In the genomic region with DNA sequence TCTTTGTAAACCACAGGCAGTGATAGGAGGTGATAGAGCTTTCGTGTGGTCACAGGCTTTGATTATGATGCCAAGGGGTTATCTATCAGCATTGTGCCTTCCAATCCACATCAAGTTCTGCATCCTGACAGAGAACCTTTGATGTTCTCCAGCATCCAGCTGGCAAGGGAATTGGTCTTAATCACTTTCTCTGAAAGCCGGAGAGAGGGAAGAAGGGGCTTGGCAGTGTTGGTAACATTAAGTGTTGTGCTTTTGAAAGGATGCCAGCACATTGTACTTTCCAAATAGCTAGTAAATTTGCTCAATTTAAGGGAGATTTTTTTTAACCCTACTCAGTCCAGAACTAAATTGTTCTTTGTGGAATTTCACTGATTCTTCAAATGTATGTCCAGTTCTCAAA, we compare ENCODE assay signal across 25 mouse cellular contexts. TPM values are rescaled to one million over a fixed set of nuclear protein-coding genes. Genes with fewer than 3 reads are reported as not detected.
DNase-seq lines count a peak whose midpoint lies in the region; ATAC-seq and TF ChIP-seq lines count a peak whose summit lies in the region.
"Had no signal": no experiment of that assay in that cellular context is flagged by ENCODE, and none has a peak within 500 bp of the region (broad histone marks: within the 10 kb centered on the region; RNA-seq: fewer than 3 reads in every experiment).

No protein-coding gene starts in this region.

- no peaks in the 10 kb centered on the region for H3K36me3 ChIP-seq in forebrain, embryonic 16.5 days (ENCODE audit: control insufficient read depth, insufficient read depth)
- no peaks in the 10 kb centered on the region for H3K36me3 ChIP-seq in forebrain, embryonic 13.5 days (ENCODE audit: poor library complexity, severe bottlenecking)
- H3K36me3 ChIP-seq in hindbrain, postnatal 0 days (ENCODE audit: insufficient read depth, low read length): no peaks in the 10 kb centered on the region
- no peaks in the 10 kb centered on the region for H3K36me3 ChIP-seq in hindbrain, embryonic 10.5 days
- H3K36me3 ChIP-seq in midbrain, embryonic 13.5 days: no peaks in the 10 kb centered on the region
- H3K36me3 ChIP-seq: embryonic facial prominence, embryonic 13.5 days; forebrain, embryonic 12.5 days had no signal

- H3K9ac ChIP-seq in forebrain, embryonic 16.5 days (replicated peaks; ENCODE audit: low read depth, low read length): no peak overlapping the region
- H3K9ac ChIP-seq in forebrain, embryonic 13.5 days: no peak overlapping the region
- H3K9ac ChIP-seq in hindbrain, postnatal 0 days (replicated peaks; ENCODE audit: low read length): no peak overlapping the region
- H3K9ac ChIP-seq in midbrain, embryonic 13.5 days (replicated peaks): no peak overlapping the region
- H3K9ac ChIP-seq: embryonic facial prominence, embryonic 13.5 days; forebrain, embryonic 12.5 days; hindbrain, embryonic 14.5 days had no signal

- H3K27ac ChIP-seq in forebrain, embryonic 16.5 days (ENCODE audit: low read length): no peak overlapping the region
- H3K27ac ChIP-seq in forebrain, embryonic 13.5 days: no peak overlapping the region
- no peak overlapping the region for H3K27ac ChIP-seq in hindbrain, postnatal 0 days
- no peak overlapping the region for H3K27ac ChIP-seq in hindbrain, embryonic 10.5 days
- no peak overlapping the region for H3K27ac ChIP-seq in midbrain, embryonic 13.5 days
- H3K27ac ChIP-seq: embryonic facial prominence, embryonic 13.5 days; forebrain, embryonic 12.5 days; hindbrain, embryonic 14.5 days had no signal

- TF ChIP-seq CTCF in hindbrain, postnatal 0 days (IDR thresholded peaks at IDR 0.05; ENCODE audit: low read depth): no peak

- WGBS in forebrain, embryonic 16.5 days: 19% methylated on average over 2 of the region's 2 CpGs
- WGBS in forebrain, embryonic 13.5 days: 23% methylated on average over 2 of the region's 2 CpGs
- 31% methylated on average over 2 of the region's 2 CpGs for WGBS in hindbrain, postnatal 0 days
- 56% methylated on average over 2 of the region's 2 CpGs for WGBS in hindbrain, embryonic 10.5 days
- WGBS in midbrain, embryonic 13.5 days: 52% methylated on average over 2 of the region's 2 CpGs

- H3K4me1 ChIP-seq in forebrain, embryonic 16.5 days (replicated peaks; ENCODE audit: control insufficient read depth, insufficient read depth, low read length): no peaks in the 10 kb centered on the region
- peaks cover 6% of the 10 kb centered on the region for H3K4me1 ChIP-seq in forebrain, embryonic 13.5 days
- H3K4me1 ChIP-seq in hindbrain, postnatal 0 days (ENCODE audit: insufficient read depth, low read length): no peaks in the 10 kb centered on the region
- H3K4me1 ChIP-seq in hindbrain, embryonic 10.5 days (replicated peaks): no peaks in the 10 kb centered on the region
- no peaks in the 10 kb centered on the region for H3K4me1 ChIP-seq in midbrain, embryonic 13.5 days (replicated peaks)
- H3K4me1 ChIP-seq: embryonic facial prominence, embryonic 13.5 days; forebrain, embryonic 12.5 days had no signal

- peak; percentile 63; the same call in 1 of the 2 replicates for ATAC-seq in forebrain, embryonic 16.5 days
- no peak for ATAC-seq in forebrain, embryonic 13.5 days
- no peak for ATAC-seq in hindbrain, postnatal 0 days
- ATAC-seq in midbrain, embryonic 13.5 days: no peak
- ATAC-seq: activated CD4-positive, CD25-positive, alpha-beta regulatory T cell, adult 4 months; CD4-positive, CD25-positive, alpha-beta regulatory T cell, adult 4 months; intestine, postnatal 0 days had no signal

- peak; percentile 15 for DNase-seq in hindbrain, postnatal 0 days (ENCODE audit: low spot score)
- DNase-seq in hindbrain, embryonic 10.5 days (ENCODE audit: low spot score): no peak
- peak; percentile 39 for DNase-seq in brain, adult 2 months (ENCODE audit: low read depth, low spot score)
- DNase-seq: adrenal gland, adult 8-10 months; adrenal gland, postnatal 25 days; cerebellum, adult 11 months; cerebellum, adult 2 months; cerebellum, adult 9-11 months; cerebellum, postnatal 25 days; gastrocnemius, postnatal 10 days; gastrocnemius, postnatal 36 days; kidney, adult 2 months had no signal

- H3K27me3 ChIP-seq in forebrain, embryonic 16.5 days (replicated peaks; ENCODE audit: control insufficient read depth, insufficient read depth, low read length): no peaks in the 10 kb centered on the region
- no peaks in the 10 kb centered on the region for H3K27me3 ChIP-seq in forebrain, embryonic 13.5 days
- no peaks in the 10 kb centered on the region for H3K27me3 ChIP-seq in hindbrain, postnatal 0 days (ENCODE audit: insufficient read depth, low read length)
- H3K27me3 ChIP-seq in hindbrain, embryonic 10.5 days (ENCODE audit: insufficient read depth, poor library complexity, severe bottlenecking): no peaks in the 10 kb centered on the region
- no peaks in the 10 kb centered on the region for H3K27me3 ChIP-seq in midbrain, embryonic 13.5 days
- H3K27me3 ChIP-seq: embryonic facial prominence, embryonic 13.5 days; forebrain, embryonic 12.5 days had no signal

- H3K9me3 ChIP-seq in forebrain, embryonic 16.5 days (ENCODE audit: control insufficient read depth, low read length): no peaks in the 10 kb centered on the region
- H3K9me3 ChIP-seq in forebrain, embryonic 13.5 days (replicated peaks): no peaks in the 10 kb centered on the region
- H3K9me3 ChIP-seq in hindbrain, postnatal 0 days (ENCODE audit: low read length): no peaks in the 10 kb centered on the region
- H3K9me3 ChIP-seq in hindbrain, embryonic 10.5 days: no peaks in the 10 kb centered on the region
- no peaks in the 10 kb centered on the region for H3K9me3 ChIP-seq in midbrain, embryonic 13.5 days
- H3K9me3 ChIP-seq: embryonic facial prominence, embryonic 13.5 days; forebrain, embryonic 12.5 days had no signal

- H3K4me3 ChIP-seq in forebrain, embryonic 16.5 days (replicated peaks; ENCODE audit: low read length): no peak overlapping the region
- H3K4me3 ChIP-seq in forebrain, embryonic 13.5 days: no peak overlapping the region
- H3K4me3 ChIP-seq in hindbrain, postnatal 0 days (ENCODE audit: low read length): no peak overlapping the region
- no peak overlapping the region for H3K4me3 ChIP-seq in hindbrain, embryonic 10.5 days
- H3K4me3 ChIP-seq in midbrain, embryonic 13.5 days (replicated peaks): no peak overlapping the region
- H3K4me3 ChIP-seq: embryonic facial prominence, embryonic 13.5 days; forebrain, embryonic 12.5 days had no signal

- no peak overlapping the region for H3K4me2 ChIP-seq in forebrain, embryonic 16.5 days (ENCODE audit: low read length)
- H3K4me2 ChIP-seq in forebrain, embryonic 13.5 days: no peak overlapping the region
- no peak overlapping the region for H3K4me2 ChIP-seq in hindbrain, postnatal 0 days (ENCODE audit: low read depth, low read length)
- H3K4me2 ChIP-seq in midbrain, embryonic 13.5 days (replicated peaks): no peak overlapping the region
- H3K4me2 ChIP-seq: embryonic facial prominence, embryonic 13.5 days; forebrain, embryonic 12.5 days; heart, embryonic 11.5 days; hindbrain, embryonic 14.5 days had no signal

RNA-seq across cellular contexts. Expression of a gene that starts 11.9 kb away (rescaled TPM):
- polyA plus RNA-seq in forebrain, embryonic 16.5 days (2015; fragmentation: Nextera tagmentation; extraction: Ambion mirVana): 38.1 and 44.7 TPM in 2 replicates
- polyA plus RNA-seq in forebrain, embryonic 13.5 days (2015; fragmentation: Nextera tagmentation; extraction: Ambion mirVana): 22.5 and 26.6 TPM in 2 replicates
- 93.6 and 97.4 TPM in 2 replicates for total RNA-seq in hindbrain, postnatal 0 days (2014; rRNA removed)
- polyA plus RNA-seq in hindbrain, postnatal 0 days (2015; fragmentation: Nextera tagmentation; extraction: Ambion mirVana): 47.7 and 51.2 TPM in 2 replicates
- 4.0 and 4.7 TPM in 2 replicates for polyA plus RNA-seq in hindbrain, embryonic 10.5 days (2016; fragmentation: Nextera tagmentation; extraction: Ambion mirVana)
- polyA plus RNA-seq in midbrain, embryonic 13.5 days (2015; fragmentation: Nextera tagmentation; extraction: Ambion mirVana): 34.1 and 34.3 TPM in 2 replicates
- total RNA-seq: common myeloid progenitor, adult 5-6 weeks; granulocyte monocyte progenitor cell, adult 5-6 weeks; MEL had no signal
- polyA plus RNA-seq: CD4-positive, CD25-positive, alpha-beta regulatory T cell, adult 4 months had no signal
